Mouse (Mus musculus) MEL (cell line): Measurements from ENCODE around the gene Scamp2. TPM values are rescaled to one million over a fixed set of nuclear protein-coding genes. Genes with fewer than 3 reads are reported as not detected.

Experiments
- DNase-seq: peaks from one replicate; pipeline ENCODE4 v3.0.0; 2011; ENCODE audit warnings: low read depth, low spot score
- H3K27ac ChIP-seq: 2 replicates; pipeline ENCODE4 v1.5.1; 2012; ENCODE audit warnings: low read depth, mild to moderate bottlenecking, control low read depth, low read length, moderate library complexity; ENCODE audit not compliant: control insufficient read depth
- H3K27me3 ChIP-seq, 2 experiments: fragments of 150-350 bp in 1 of 2; sonication (generic) in 1 of 2; 2 replicates each; pipeline ENCODE4 v1.6.1; 2012; ENCODE audit warnings: low read length in 2 of 2, mild to moderate bottlenecking in 2 of 2, improper control_type of control experiment in 1 of 2, moderate library complexity in 1 of 2; ENCODE audit not compliant: insufficient read depth in 2 of 2, control insufficient read depth in 1 of 2
- H3K36me3 ChIP-seq, 2 experiments: 2 replicates each; pipeline ENCODE4 v1.6.1; 2012 to 2014; ENCODE audit warnings: low read length in 2 of 2, improper control_type of control experiment in 1 of 2, inconsistent platforms in 1 of 2, mild to moderate bottlenecking in 1 of 2; ENCODE audit not compliant: insufficient read depth in 2 of 2, control insufficient read depth in 1 of 2
- H3K4me1 ChIP-seq, 2 experiments: fragments of 150-350 bp in 1 of 2; sonication (generic) in 1 of 2; 2 replicates each; pipeline ENCODE4 v1.6.1; 2012; ENCODE audit warnings: low read length in 2 of 2, improper control_type of control experiment in 1 of 2, mild to moderate bottlenecking in 1 of 2; ENCODE audit not compliant: insufficient read depth in 2 of 2, control insufficient read depth in 1 of 2
- H3K4me3 ChIP-seq, 2 experiments: fragments of 150-350 bp in 1 of 2; sonication (generic) in 1 of 2; 2 replicates each; pipeline ENCODE4 v1.5.1; 2012; ENCODE audit warnings: low read depth in 2 of 2, low read length in 2 of 2, mild to moderate bottlenecking in 2 of 2, moderate library complexity in 2 of 2, control low read depth in 1 of 2, improper control_type of control experiment in 1 of 2; ENCODE audit not compliant: control insufficient read depth in 1 of 2, insufficient read depth in 1 of 2
- H3K79me2 ChIP-seq: 2 replicates; pipeline ENCODE4 v1.6.1; 2012; ENCODE audit warnings: mild to moderate bottlenecking, low read length, moderate library complexity; ENCODE audit not compliant: control insufficient read depth, poor library complexity, insufficient read depth
- H3K9ac ChIP-seq: 2 replicates; pipeline ENCODE4 v1.6.1; 2012; ENCODE audit warnings: low read depth, mild to moderate bottlenecking, control low read depth, low read length, moderate library complexity; ENCODE audit not compliant: control insufficient read depth, poor library complexity, severe bottlenecking
- H3K9me3 ChIP-seq: fragments of 150-350 bp; sonication (generic); replicated peaks from 2 replicates; pipeline ENCODE4 v1.6.1; 2012; ENCODE audit warnings: mild to moderate bottlenecking, low read length, improper control_type of control experiment, moderate library complexity; ENCODE audit not compliant: insufficient read depth
- CHD1 ChIP-seq: IDR thresholded peaks from 2 replicates; pipeline ENCODE4 v1.6.1; 2012; ENCODE audit warnings: low read depth, mild to moderate bottlenecking, inconsistent platforms, low read length, improper control_type of control experiment
- CHD2 ChIP-seq: IDR thresholded peaks from 2 replicates; pipeline ENCODE4 v1.6.1; 2011; ENCODE audit warnings: low read length, improper control_type of control experiment
- CTCF ChIP-seq, 3 experiments: IDR thresholded peaks in 2 of 3; conservative IDR thresholded peaks in 1 of 3; 2 replicates each; pipeline ENCODE4 v1.5.1; 2011 to 2012; ENCODE audit warnings: low read length in 3 of 3, low read depth in 2 of 3, mild to moderate bottlenecking in 2 of 3, improper control_type of control experiment in 1 of 3, inconsistent platforms in 1 of 3, mixed read lengths in 1 of 3, moderate library complexity in 1 of 3; ENCODE audit not compliant: control insufficient read depth in 1 of 3, insufficient read depth in 1 of 3, poor library complexity in 1 of 3, severe bottlenecking in 1 of 3
- E2F4 ChIP-seq: IDR thresholded peaks from 2 replicates; pipeline ENCODE4 v1.6.1; 2011; ENCODE audit warnings: low read depth, low read length, improper control_type of control experiment, borderline replicate concordance
- ELF1 ChIP-seq: IDR thresholded peaks from 2 replicates; pipeline ENCODE4 v1.6.1; 2014; ENCODE audit warnings: low read depth, mild to moderate bottlenecking, inconsistent platforms, low read length, improper control_type of control experiment, moderate library complexity
- GABPA ChIP-seq: IDR thresholded peaks from 2 replicates; pipeline ENCODE4 v1.6.1; 2012; ENCODE audit warnings: low read depth, mild to moderate bottlenecking, inconsistent platforms, low read length, improper control_type of control experiment, moderate library complexity
- GATA1 ChIP-seq: IDR thresholded peaks from 2 replicates; pipeline ENCODE4 v1.6.1; 2011; ENCODE audit warnings: low read depth, low read length, improper control_type of control experiment
- KAT2A ChIP-seq: conservative IDR thresholded peaks from 2 replicates; pipeline ENCODE4 v1.6.1; 2012; ENCODE audit warnings: low read depth, low read length, improper control_type of control experiment, inconsistent platforms
- MAFK ChIP-seq: IDR thresholded peaks from 2 replicates; pipeline ENCODE4 v1.6.1; 2011; ENCODE audit warnings: low read depth, mild to moderate bottlenecking, low read length, improper control_type of control experiment, borderline replicate concordance
- MAZ ChIP-seq: IDR thresholded peaks from 2 replicates; pipeline ENCODE4 v1.6.1; 2012; ENCODE audit warnings: low read depth, mild to moderate bottlenecking, inconsistent platforms, low read length, improper control_type of control experiment
- MEF2A ChIP-seq: IDR thresholded peaks from 2 replicates; pipeline ENCODE4 v1.6.1; 2014; ENCODE audit warnings: low read depth, mild to moderate bottlenecking, inconsistent platforms, low read length, improper control_type of control experiment; ENCODE audit not compliant: poor library complexity, insufficient replicate concordance, severe bottlenecking; ENCODE audit errors: extremely low read depth
- MXI1 ChIP-seq: IDR thresholded peaks from 2 replicates; pipeline ENCODE4 v1.6.1; 2011; ENCODE audit warnings: mild to moderate bottlenecking, low read depth, low read length, improper control_type of control experiment
- MYB ChIP-seq: IDR thresholded peaks from 2 replicates; pipeline ENCODE4 v1.6.1; 2011; ENCODE audit warnings: mild to moderate bottlenecking, low read depth, low read length, improper control_type of control experiment
- MYC ChIP-seq: IDR thresholded peaks from 2 replicates; pipeline ENCODE4 v1.6.1; 2011; ENCODE audit warnings: low read depth, mild to moderate bottlenecking, low read length, improper control_type of control experiment, moderate library complexity
- NELFE ChIP-seq: IDR thresholded peaks from 2 replicates; pipeline ENCODE4 v1.6.1; 2011; ENCODE audit warnings: low read depth, low read length, improper control_type of control experiment
- POLR2AphosphoS2 ChIP-seq: IDR thresholded peaks from 2 replicates; pipeline ENCODE4 v1.6.1; 2011; ENCODE audit warnings: low read length, improper control_type of control experiment
- POLR2AphosphoS5 ChIP-seq: IDR thresholded peaks from 2 replicates; pipeline ENCODE4 v1.6.1; 2012; ENCODE audit warnings: low read depth, borderline replicate concordance, mild to moderate bottlenecking, inconsistent platforms, low read length, moderate library complexity, mixed read lengths
- RAD21 ChIP-seq: IDR thresholded peaks from 2 replicates; pipeline ENCODE4 v1.6.1; 2011; ENCODE audit warnings: mild to moderate bottlenecking, low read depth, low read length, improper control_type of control experiment
- RCOR1 ChIP-seq: IDR thresholded peaks from 2 replicates; pipeline ENCODE4 v1.6.1; 2012; ENCODE audit warnings: low read depth, mild to moderate bottlenecking, inconsistent platforms, low read length, improper control_type of control experiment
- SIN3A ChIP-seq: IDR thresholded peaks from 2 replicates; pipeline ENCODE4 v1.6.1; 2012; ENCODE audit warnings: low read length, improper control_type of control experiment, inconsistent platforms
- SMC3 ChIP-seq: IDR thresholded peaks from 2 replicates; pipeline ENCODE4 v1.6.1; 2011; ENCODE audit warnings: low read depth, low read length, improper control_type of control experiment
- TAL1 ChIP-seq: IDR thresholded peaks from 2 replicates; pipeline ENCODE4 v1.6.1; 2012; ENCODE audit warnings: mild to moderate bottlenecking, inconsistent platforms, low read length, moderate library complexity, mixed read lengths
- TCF12 ChIP-seq: IDR thresholded peaks from 2 replicates; pipeline ENCODE4 v1.6.1; 2014; ENCODE audit warnings: low read depth, mild to moderate bottlenecking, inconsistent platforms, low read length, improper control_type of control experiment, moderate library complexity
- USF1 ChIP-seq: IDR thresholded peaks from 2 replicates; pipeline ENCODE4 v1.6.1; 2014; ENCODE audit warnings: low read depth, mild to moderate bottlenecking, inconsistent platforms, low read length, improper control_type of control experiment, moderate library complexity
- USF2 ChIP-seq, 2 experiments: IDR thresholded peaks; 2 replicates each; pipeline ENCODE4 v1.6.1; 2011 to 2012; ENCODE audit warnings: improper control_type of control experiment in 2 of 2, low read length in 2 of 2, borderline replicate concordance in 1 of 2, inconsistent platforms in 1 of 2, low read depth in 1 of 2, mild to moderate bottlenecking in 1 of 2; ENCODE audit not compliant: insufficient read depth in 1 of 2
- ZC3H11A ChIP-seq: IDR thresholded peaks from 2 replicates; pipeline ENCODE4 v1.6.1; 2012; ENCODE audit warnings: low read depth, mild to moderate bottlenecking, inconsistent platforms, low read length, improper control_type of control experiment
- ZKSCAN1 ChIP-seq: IDR thresholded peaks from 2 replicates; pipeline ENCODE4 v1.6.1; 2012; ENCODE audit warnings: low read depth, mild to moderate bottlenecking, inconsistent platforms, low read length, improper control_type of control experiment, moderate library complexity
- ZMIZ1 ChIP-seq: IDR thresholded peaks from 2 replicates; pipeline ENCODE4 v1.6.1; 2012; ENCODE audit warnings: low read depth, mild to moderate bottlenecking, inconsistent platforms, low read length, improper control_type of control experiment, moderate library complexity
- ZNF384 ChIP-seq: IDR thresholded peaks from 2 replicates; pipeline ENCODE4 v1.6.1; 2012; ENCODE audit warnings: low read depth, mild to moderate bottlenecking, inconsistent platforms, low read length, improper control_type of control experiment
- polyA plus RNA-seq, 2 experiments: library from polyadenylated mRNA; stranded (reverse) in 1 of 2; unstranded in 1 of 2; fragments of >175 nt in 1 of 2; fragments of >200 nt in 1 of 2; gene quantifications; 2 replicates each; pipeline versions ENCODE4 v1.2.1 to v1.2.4; 2012; ENCODE audit warnings: low replicate concordance in 2 of 2, low read depth in 1 of 2; ENCODE audit not compliant: insufficient read length in 2 of 2, insufficient read depth in 1 of 2, missing spikeins in 1 of 2
- total RNA-seq: library from RNA; depleted of rRNA; stranded (reverse); fragments of 300-350 nt; gene quantifications from 2 replicates; pipeline ENCODE4 v1.2.3, GENCODE M21; 2012

The Scamp2 gene
- total and polyA plus RNA-seq, 3 experiments: 35.4 to 51.4 TPM; not detected in 1

DNA sequence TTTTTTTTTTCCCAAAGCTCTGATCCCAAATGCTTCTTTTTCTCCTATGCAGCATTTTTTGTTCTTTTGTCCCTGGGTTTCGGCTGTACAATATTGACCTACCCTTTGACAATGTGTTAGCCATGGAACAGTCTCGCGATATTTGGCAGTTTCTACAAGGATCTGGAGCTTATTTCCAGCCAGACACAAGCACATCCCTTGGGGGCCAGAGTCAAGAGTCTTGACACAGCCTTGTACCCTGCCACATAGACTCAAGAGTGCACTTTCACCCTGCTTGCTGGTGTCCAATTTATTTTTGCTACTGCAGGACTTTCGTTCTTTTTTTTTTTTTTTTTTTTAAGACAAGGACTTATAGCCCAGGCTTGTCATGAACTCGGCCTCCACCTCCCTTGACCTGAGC lies 24.4 kb upstream of the Scamp2 start:
- Histone ChIP-seq H3K4me1 (peaks cover 5% of the 10 kb centered on the region in 2 experiments; a peak in 3 of 4 replicates), H3K9ac (peak overlapping the region; percentile 92), H3K36me3 (peaks cover 12 to 13% of the 10 kb centered on the region in 2 experiments), H3K4me3 (peak overlapping the region in 1 of 2 experiments; percentile 97; a peak in 2 of 4 replicates), H3K9me3 (no peaks in the 10 kb centered on the region), H3K27me3 (no peaks in the 10 kb centered on the region), H3K27ac (no peak overlapping the region), H3K79me2 (peaks cover 16% of the 10 kb centered on the region)
- no peak for TF ChIP-seq MXI1
- TF ChIP-seq RCOR1: no peak
- 0 out of 2 replicates have a peak, but pooled peaks have one; percentile 3 for TF ChIP-seq ZNF384
- TF ChIP-seq NELFE: no peak
- TF ChIP-seq ZKSCAN1: no peak
- TF ChIP-seq MAFK: no peak
- no peak for DNase-seq

DNA sequence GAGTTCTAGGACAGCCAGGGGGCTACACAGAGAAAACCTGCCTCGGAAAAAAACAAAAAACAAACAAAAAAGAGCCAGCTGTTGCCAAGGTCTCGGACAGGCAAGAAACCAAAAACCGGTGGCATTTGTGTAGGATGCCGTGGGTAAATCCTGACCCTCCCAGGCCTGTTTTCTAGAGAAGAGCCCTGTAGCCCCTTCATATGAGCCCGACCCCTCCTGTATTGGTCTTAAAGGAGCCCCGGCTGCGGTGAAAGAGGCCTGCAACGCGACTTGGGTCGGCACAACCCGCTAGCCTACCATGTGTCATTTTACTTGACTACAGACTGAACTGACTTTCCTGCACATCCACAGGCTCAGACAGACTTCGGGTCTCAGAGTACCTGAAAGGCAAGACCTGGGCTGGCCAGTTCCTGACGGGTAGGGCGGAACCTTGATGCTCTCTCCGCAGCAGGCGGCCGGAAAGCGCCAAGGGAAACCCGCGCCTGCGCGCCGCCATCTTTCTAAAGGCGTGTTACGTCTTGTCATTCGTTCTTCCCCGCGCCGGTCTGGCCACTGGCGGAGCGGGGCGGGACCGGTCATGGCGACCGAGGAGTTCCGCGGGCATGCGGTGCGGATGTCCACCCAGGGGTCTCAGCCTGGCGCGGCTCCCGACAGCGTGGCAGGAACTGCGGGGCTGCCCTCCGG lies 23.6 kb upstream of the Scamp2 start, which contains the start of gene Fam219b:
Fam219b (plus strand) TSS at position 485 of the 684 bp plus-strand sequence.
- peak within 1 kb of the TSS; percentile 92 for H3K9ac ChIP-seq
- peak; percentile 92 for DNase-seq
- peaks cover 16% of the 10 kb centered on the region for H3K79me2 ChIP-seq
- H3K4me3 ChIP-seq: peak within 1 kb of the TSS; percentile 94 to 97
- no peaks in the 10 kb centered on the region for H3K27me3 ChIP-seq
- no peaks in the 10 kb centered on the region for H3K9me3 ChIP-seq
- peak within 1 kb of the TSS; percentile 77 for H3K27ac ChIP-seq
- H3K4me1 ChIP-seq: peaks cover 5% of the 10 kb centered on the region in 2 experiments; a peak in 3 of 4 replicates
- peaks cover 9 to 12% of the 10 kb centered on the region in 2 experiments for H3K36me3 ChIP-seq
- no peak for TF ChIP-seq MYB
- no peak for TF ChIP-seq RAD21
- no peak for TF ChIP-seq CTCF (IDR thresholded peaks at IDR 0.05 in 2 of 3, conservative IDR thresholded peaks at IDR 0.05 in 1 of 3; ENCODE audit: control insufficient read depth in 1 of 3, insufficient read depth in 1 of 3, low read depth in 2 of 3, low read length in 3 of 3, poor library complexity in 1 of 3, severe bottlenecking in 1 of 3)
- no peak for TF ChIP-seq USF1
- no peak for TF ChIP-seq USF2 (IDR thresholded peaks at IDR 0.05; ENCODE audit: borderline replicate concordance in 1 of 2, insufficient read depth in 1 of 2, low read depth in 1 of 2, low read length in 2 of 2)
- TF ChIP-seq SIN3A: peak; percentile 79
- TF ChIP-seq POLR2AphosphoS5: no peak
- peak; percentile 71; the same call in 1 of the 2 replicates for TF ChIP-seq MYC
- no peak for TF ChIP-seq GABPA
- 0 out of 2 replicates have a peak, but pooled peaks have one; percentile 12 for TF ChIP-seq SMC3
- TF ChIP-seq ZMIZ1: peak; percentile 35; the same call in 1 of the 2 replicates
- TF ChIP-seq E2F4: peak; percentile 80; the same call in 1 of the 2 replicates
- no peak for TF ChIP-seq GATA1
- TF ChIP-seq POLR2AphosphoS2: peak; percentile 77
- TF ChIP-seq MXI1: peak; percentile 89
- peak; percentile 65 for TF ChIP-seq ELF1
- TF ChIP-seq CHD2: no peak
- no peak for TF ChIP-seq RCOR1
- TF ChIP-seq TCF12: peak; percentile 70
- no peak; the same call in 1 of the 2 replicates for TF ChIP-seq MEF2A
- TF ChIP-seq CHD1: no peak
- no peak for TF ChIP-seq MAFK
- peak; percentile 80; the same call in 1 of the 2 replicates for TF ChIP-seq MAZ
- TF ChIP-seq TAL1: no peak
- TF ChIP-seq ZC3H11A: no peak
- TF ChIP-seq NELFE: peak; percentile 76
- TF ChIP-seq KAT2A: no peak; the same call in 1 of the 2 replicates
